Mouse (Mus musculus) T-helper 17 cell (primary cell): Measurements from ENCODE around the gene Isoc2a.

ENCODE experiments used
- in situ Hi-C, 2 experiments: fragments of 300-600 bp; cut with MboI, MseI; formaldehyde crosslinking; loops; 1 replicate in 1 of 2; 2 replicates in 1 of 2; pipeline ENCODE4 v1.15.1; 2025; ENCODE audit warnings: high pct_unique_total_duplicates in 2 of 2

The Isoc2a gene

DNA sequence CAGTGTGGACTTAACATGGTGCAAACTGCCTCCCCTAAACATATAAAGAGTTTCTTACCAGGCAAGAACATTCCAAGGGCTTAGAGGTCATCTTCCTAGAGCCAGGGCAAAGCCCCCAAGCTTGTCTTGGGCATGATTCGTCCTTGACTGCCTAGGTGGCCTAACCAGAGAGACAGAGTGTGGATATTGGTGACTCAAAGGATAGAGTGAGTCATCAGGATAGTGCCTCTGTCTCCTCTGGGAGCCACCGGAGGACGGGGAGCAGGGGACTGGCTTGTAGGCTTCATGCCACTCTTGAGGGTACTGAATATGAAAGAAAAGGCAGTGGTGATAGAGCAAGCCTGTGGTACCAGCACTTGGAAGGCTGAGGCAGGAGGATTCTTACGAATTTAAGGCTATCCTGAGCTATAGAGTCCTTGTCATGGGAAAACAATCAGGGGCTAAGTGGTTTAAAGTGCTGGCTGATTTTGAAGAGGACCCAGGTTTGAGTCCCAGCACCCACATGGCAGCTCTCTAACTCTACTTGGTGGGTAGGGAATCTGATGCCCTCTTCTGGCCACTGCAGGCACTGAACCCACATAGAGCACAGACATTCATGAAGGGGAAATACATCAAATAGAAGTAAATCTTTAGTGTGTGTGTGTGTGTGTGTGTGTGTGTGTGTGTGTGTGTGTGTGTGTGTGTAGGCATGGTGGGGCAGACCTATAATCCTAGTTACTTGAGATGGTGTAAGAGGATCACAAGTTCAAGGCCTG is 57.4 kb downstream of the Isoc2a start:
- in situ Hi-C loops: no loop called here

DNA sequence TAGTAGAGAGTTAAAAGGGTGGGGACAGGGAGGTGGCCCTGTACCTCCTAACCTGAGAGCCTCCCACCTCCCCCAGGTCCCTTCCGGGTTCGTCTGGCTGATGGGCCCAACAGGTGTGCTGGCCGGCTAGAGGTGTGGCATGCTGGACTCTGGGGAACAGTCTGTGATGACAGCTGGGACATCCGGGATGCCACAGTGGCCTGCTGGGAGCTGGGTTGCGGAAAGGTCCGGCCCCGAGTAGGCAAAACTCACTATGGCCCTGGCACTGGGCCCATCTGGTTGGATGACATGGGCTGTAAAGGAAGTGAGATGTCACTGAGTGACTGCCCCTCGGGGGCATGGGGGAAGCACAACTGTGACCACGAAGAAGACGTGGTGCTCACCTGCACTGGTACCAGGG is 59.9 kb downstream of the Isoc2a start:
- in situ Hi-C loops: no loop called here

DNA sequence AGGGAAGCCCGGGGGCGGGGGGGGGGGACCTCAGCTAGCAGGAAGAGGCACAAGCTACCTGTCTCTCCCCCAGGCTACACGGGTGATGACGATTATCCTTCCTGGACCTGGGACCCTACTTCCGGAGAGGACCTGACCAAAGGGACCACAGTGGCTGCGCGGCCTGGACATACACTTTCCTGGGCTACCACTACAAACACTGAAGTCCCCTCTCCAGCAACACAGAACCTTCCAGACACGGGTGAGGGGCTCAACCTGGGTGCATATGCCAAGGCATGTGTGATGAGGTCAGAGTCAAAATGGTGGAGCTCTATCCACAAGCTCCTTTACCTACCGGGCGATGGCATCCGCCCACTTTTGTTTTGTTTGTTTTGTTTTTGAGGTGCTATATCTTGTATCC is 60.4 kb downstream of the Isoc2a start:
- in situ Hi-C loops: no loop called here

DNA sequence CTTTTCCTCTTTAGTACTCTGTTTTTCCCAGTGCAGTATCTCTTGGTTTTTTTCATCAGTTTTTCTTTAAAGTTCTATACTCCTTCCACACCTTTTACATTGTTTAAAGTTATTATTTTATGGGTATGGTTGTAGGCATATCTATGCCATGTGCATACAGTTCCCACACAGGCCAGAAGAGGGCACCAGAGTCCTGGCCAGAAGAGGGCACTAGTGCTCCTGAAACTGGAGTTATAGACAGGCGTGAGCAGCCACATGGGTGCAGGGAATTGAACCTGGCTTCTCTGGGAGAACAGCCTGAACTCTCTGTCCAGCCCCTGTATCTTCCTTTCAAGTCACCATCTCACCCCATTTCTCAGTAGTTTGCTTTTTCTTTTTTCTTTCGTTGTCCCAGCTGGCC is 61.5 kb downstream of the Isoc2a start:
- in situ Hi-C loops: no loop called here

DNA sequence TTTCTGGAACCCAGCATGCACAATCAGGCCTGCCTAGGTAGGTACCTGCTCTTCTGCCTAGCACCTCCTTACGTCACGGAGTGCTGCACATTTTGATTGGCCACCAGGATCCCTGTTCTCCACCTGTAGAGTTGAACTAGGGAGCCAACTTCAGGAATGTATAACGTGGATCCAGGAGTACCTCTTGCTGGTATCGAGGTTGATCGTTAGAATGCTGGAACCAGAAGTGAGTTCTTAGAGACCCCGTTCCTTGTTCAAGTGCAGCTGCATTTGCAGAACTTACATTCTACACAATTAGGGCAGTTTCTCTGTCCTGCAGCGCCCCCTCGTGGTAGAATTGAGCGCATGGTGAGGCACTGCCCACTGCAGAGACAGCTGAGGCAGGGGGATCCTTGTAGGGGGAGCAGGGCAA is 63.1 kb downstream of the Isoc2a start:
- in situ Hi-C loops: loop anchor here (5.0 kb wide), 1 partner anchor 112 kb away; the partner anchor contains the start of gene Zfp580 (in 2 of the 2)

DNA sequence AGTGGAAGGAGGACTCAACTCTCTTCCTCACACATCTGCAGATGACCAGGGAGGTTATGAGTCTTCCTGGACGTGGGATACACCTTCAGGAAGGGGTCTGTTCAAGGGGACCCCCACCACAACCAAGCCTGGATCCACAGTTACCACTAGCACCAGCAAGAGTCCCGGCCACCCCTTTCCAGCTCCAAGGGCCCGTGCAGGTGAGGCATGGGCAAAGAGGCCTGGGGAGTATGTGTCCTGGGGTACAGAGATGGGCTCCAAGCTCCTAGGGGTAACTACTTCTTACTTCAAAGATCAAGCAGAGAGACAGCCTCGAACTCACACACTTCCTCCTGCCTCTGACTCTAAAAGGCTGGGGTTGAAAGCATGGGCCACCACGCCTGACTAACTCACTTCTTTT is 65.7 kb downstream of the Isoc2a start:
- in situ Hi-C loops: loop anchor here (5.0 kb wide), 1 partner anchor 110 kb away; the partner anchor contains the start of gene Zfp580 (in 2 of the 2)

DNA sequence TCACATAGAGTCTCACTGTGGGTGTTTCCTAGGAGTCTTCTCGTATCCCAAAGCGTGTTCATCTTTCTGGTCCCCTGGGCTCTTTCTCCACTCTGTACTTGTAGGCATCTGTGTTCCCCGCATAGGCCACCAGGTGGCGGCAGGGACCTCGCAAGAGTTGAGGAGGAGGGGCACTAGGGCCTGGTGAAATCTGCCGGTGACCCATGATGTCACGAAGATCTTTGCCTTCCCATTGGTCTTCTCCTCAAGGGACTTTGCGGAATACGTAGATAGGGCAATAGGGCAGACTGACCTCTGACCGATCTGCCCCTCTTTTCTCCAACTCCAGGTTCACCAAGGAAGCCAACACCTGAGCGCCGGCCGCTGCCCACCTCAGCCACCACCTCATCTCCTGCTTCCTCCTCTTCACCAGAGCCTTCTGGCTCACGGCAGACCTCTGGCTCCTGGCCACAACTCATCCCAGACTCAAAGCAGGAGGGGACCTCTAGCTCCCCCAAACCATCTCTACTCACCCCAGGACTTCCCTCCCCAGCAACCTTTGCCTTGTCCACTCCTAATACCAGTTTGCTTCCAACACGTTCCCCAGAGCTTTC is 66.4 kb downstream of the Isoc2a start:
- in situ Hi-C loops: loop anchor here (5.0 kb wide), 1 partner anchor 109 kb away; the partner anchor contains the start of gene Zfp580 (in 2 of the 2)
